Mouse (Mus musculus) lung, embryonic 14.5 days (tissue): ENCODE measurements around the gene Cdk19. TPM values are rescaled to one million over a fixed set of nuclear protein-coding genes. Genes with fewer than 3 reads are reported as not detected.

Experiments used
- ATAC-seq: fragments of 200-750 bp; cut with Nextera tagmentation; 2 replicates; pipeline ENCODE4 v1.8.0; 2017; ENCODE audit warnings: mild to moderate bottlenecking, moderate TSS enrichment, moderate library complexity; ENCODE audit not compliant: insufficient read depth
- DNase-seq: peaks from one replicate; pipeline ENCODE4 v3.0.0-alpha.2; 2015
- H3K27ac ChIP-seq: fragments of 300-500 bp; sonication (generic); 2 replicates; pipeline ENCODE4 v1.5.1; 2014; ENCODE audit warnings: low read depth, mild to moderate bottlenecking, moderate library complexity
- H3K27me3 ChIP-seq: fragments of 300-500 bp; sonication (generic); 2 replicates; pipeline ENCODE4 v1.6.1; 2014; ENCODE audit warnings: low read length, control low read depth; ENCODE audit not compliant: insufficient read depth
- H3K36me3 ChIP-seq: fragments of 300-500 bp; sonication (generic); 2 replicates; pipeline ENCODE4 v1.6.1; 2014; ENCODE audit warnings: control low read depth; ENCODE audit not compliant: insufficient read depth
- H3K4me1 ChIP-seq: fragments of 300-500 bp; sonication (generic); 2 replicates; pipeline ENCODE4 v1.6.1; 2014; ENCODE audit warnings: antibody characterized with exemption, control low read depth; ENCODE audit not compliant: insufficient read depth
- H3K4me2 ChIP-seq: fragments of 300-500 bp; sonication (generic); 2 replicates; pipeline ENCODE4 v1.6.1; 2014; ENCODE audit warnings: mild to moderate bottlenecking
- H3K4me3 ChIP-seq: fragments of 300-500 bp; sonication (generic); 2 replicates; pipeline ENCODE4 v1.5.1; 2014; ENCODE audit warnings: low read depth, low read length
- H3K9ac ChIP-seq: fragments of 300-500 bp; sonication (generic); 2 replicates; pipeline ENCODE4 v1.6.1; 2014
- H3K9me3 ChIP-seq: fragments of 300-500 bp; sonication (generic); 2 replicates; pipeline ENCODE4 v1.6.1; 2016; ENCODE audit warnings: low read depth, low read length, control low read depth
- CTCF ChIP-seq: IDR thresholded peaks from 2 replicates; pipeline ENCODE4 v1.5.1; 2016; ENCODE audit warnings: antibody characterized with exemption, low read depth
- WGBS: fragments of 180-500 bp; shearing (Covaris S2); extraction: QIAGEN DNeasy Blood & Tissue Kit; methylation state at CpG from one replicate; pipeline ENCODE4 v1.1.7; 2014; 5-methylcytosine and 5-hydroxymethylcytosine counted together
- polyA plus RNA-seq: library from polyadenylated mRNA; unstranded; fragments of >200 nt; fragmentation: Nextera tagmentation; extraction: Ambion mirVana; gene quantifications from 2 replicates; pipeline ENCODE4 v1.2.1, GENCODE M21; 2014

Cdk19 gene
- polyA plus RNA-seq, 1 experiment from 2014 or later, result 10.6 TPM

GRCm38 (mm10) chr10:40494181-40495162 lies 155.1 kb downstream of the Cdk19 start:
- TF ChIP-seq CTCF, result no peak
- H3K27ac ChIP-seq, result peak overlapping the region; percentile 24; the same call in 1 of the 2 replicates
- 56% methylated on average over 9 of the region's 9 CpGs for WGBS
- H3K4me1 ChIP-seq, result peaks cover 3% of the 10 kb centered on the region; the same call in 1 of the 2 replicates
- no peaks in the 10 kb centered on the region for H3K9me3 ChIP-seq
- H3K9ac ChIP-seq, result no peak overlapping the region
- no peaks in the 10 kb centered on the region for H3K27me3 ChIP-seq
- no peak overlapping the region for H3K4me2 ChIP-seq
- no peak overlapping the region for H3K4me3 ChIP-seq
- no peaks in the 10 kb centered on the region for H3K36me3 ChIP-seq
- ATAC-seq (0 out of 2 replicates have a peak, but pooled peaks have one; percentile 18), DNase-seq (no peak)

GRCm38 (mm10) chr10:40497301-40498041 lies 158.1 kb downstream of the Cdk19 start:
- 40% methylated on average over 9 of the region's 9 CpGs for WGBS
- H3K36me3 ChIP-seq, result no peaks in the 10 kb centered on the region
- H3K4me1 ChIP-seq, result peaks cover 3% of the 10 kb centered on the region; the same call in 1 of the 2 replicates
- no peaks in the 10 kb centered on the region for H3K27me3 ChIP-seq
- no peak overlapping the region for H3K4me2 ChIP-seq
- no peak overlapping the region for H3K4me3 ChIP-seq
- no peak for TF ChIP-seq CTCF
- H3K9ac ChIP-seq, result no peak overlapping the region
- DNase-seq (no peak), ATAC-seq (no peak)
- H3K9me3 ChIP-seq, result no peaks in the 10 kb centered on the region
- no peak overlapping the region for H3K27ac ChIP-seq

- H3K4me2 ChIP-seq, result no peak overlapping the region
- H3K4me1 ChIP-seq, result peaks cover 3% of the 10 kb centered on the region; the same call in 1 of the 2 replicates
- ATAC-seq (no peak), DNase-seq (no peak)
- TF ChIP-seq CTCF, result no peak
- H3K9ac ChIP-seq, result no peak overlapping the region
- H3K4me3 ChIP-seq, result no peak overlapping the region
- WGBS, result 85% methylated on average over 4 of the region's 4 CpGs
- H3K9me3 ChIP-seq, result no peaks in the 10 kb centered on the region
- no peak overlapping the region for H3K27ac ChIP-seq
- no peaks in the 10 kb centered on the region for H3K27me3 ChIP-seq
- no peaks in the 10 kb centered on the region for H3K36me3 ChIP-seq
Observed at GRCm38 (mm10) chr10:40498426-40498825, 159.1 kb downstream of the Cdk19 start.

GRCm38 (mm10) chr10:40499314-40500252 lies 160.2 kb downstream of the Cdk19 start:
- H3K27me3 ChIP-seq, result no peaks in the 10 kb centered on the region
- no peak for TF ChIP-seq CTCF
- peak overlapping the region; percentile 63; the same call in 1 of the 2 replicates for H3K27ac ChIP-seq
- H3K36me3 ChIP-seq, result no peaks in the 10 kb centered on the region
- ATAC-seq, result peak; percentile 56
- H3K4me3 ChIP-seq, result no peak overlapping the region
- no peaks in the 10 kb centered on the region for H3K9me3 ChIP-seq
- DNase-seq, result peak; percentile 37
- 21% methylated on average over 18 of the region's 18 CpGs for WGBS
- H3K4me2 ChIP-seq, result peak overlapping the region; percentile 18; the same call in 1 of the 2 replicates
- H3K9ac ChIP-seq, result no peak overlapping the region
- H3K4me1 ChIP-seq, result peaks cover 3% of the 10 kb centered on the region; the same call in 1 of the 2 replicates

- no peaks in the 10 kb centered on the region for H3K27me3 ChIP-seq
- peaks cover 3% of the 10 kb centered on the region; the same call in 1 of the 2 replicates for H3K4me1 ChIP-seq
- ATAC-seq (no peak), DNase-seq (no peak)
- TF ChIP-seq CTCF, result no peak
- no peaks in the 10 kb centered on the region for H3K36me3 ChIP-seq
- H3K4me2 ChIP-seq, result no peak overlapping the region
- no peak overlapping the region for H3K4me3 ChIP-seq
- H3K27ac ChIP-seq, result no peak overlapping the region
- H3K9ac ChIP-seq, result no peak overlapping the region
- 88% methylated on average over 7 of the region's 7 CpGs for WGBS
- H3K9me3 ChIP-seq, result no peaks in the 10 kb centered on the region
Observed at GRCm38 (mm10) chr10:40500723-40501245, 161.4 kb downstream of the Cdk19 start.

- H3K4me1 ChIP-seq, result peaks cover 1% of the 10 kb centered on the region; the same call in 1 of the 2 replicates
- 76% methylated on average over 3 of the region's 3 CpGs for WGBS
- H3K27ac ChIP-seq, result no peak overlapping the region
- ATAC-seq (no peak), DNase-seq (no peak)
- H3K4me3 ChIP-seq, result no peak overlapping the region
- no peaks in the 10 kb centered on the region for H3K36me3 ChIP-seq
- H3K27me3 ChIP-seq, result no peaks in the 10 kb centered on the region
- TF ChIP-seq CTCF, result no peak
- H3K4me2 ChIP-seq, result no peak overlapping the region
- no peak overlapping the region for H3K9ac ChIP-seq
- H3K9me3 ChIP-seq, result no peaks in the 10 kb centered on the region
Observed at GRCm38 (mm10) chr10:40502734-40503133, 163.4 kb downstream of the Cdk19 start.
